Mouse (Mus musculus) olfactory bulb, adult 2 months (tissue): ENCODE measurements at regions not wholly inside any gene's neighbourhood (a gene's known extent, or its start where the extent isn't known, plus 50 kb on each side); places are given as distances from the start of the nearest gene placed in this dataset.

Source experiments
- CTCF ChIP-seq: fragments of 200-500 bp; IDR thresholded peaks from 2 replicates; pipeline ENCODE4 v1.5.1; 2012; ENCODE audit warnings: low read depth, mild to moderate bottlenecking, low read length, moderate library complexity; ENCODE audit not compliant: insufficient read depth
- POLR2A ChIP-seq: fragments of 200-500 bp; IDR thresholded peaks from 2 replicates; pipeline ENCODE4 v1.6.1; 2012; ENCODE audit warnings: mild to moderate bottlenecking, low read depth, low read length, moderate library complexity; ENCODE audit not compliant: insufficient read depth

DNA sequence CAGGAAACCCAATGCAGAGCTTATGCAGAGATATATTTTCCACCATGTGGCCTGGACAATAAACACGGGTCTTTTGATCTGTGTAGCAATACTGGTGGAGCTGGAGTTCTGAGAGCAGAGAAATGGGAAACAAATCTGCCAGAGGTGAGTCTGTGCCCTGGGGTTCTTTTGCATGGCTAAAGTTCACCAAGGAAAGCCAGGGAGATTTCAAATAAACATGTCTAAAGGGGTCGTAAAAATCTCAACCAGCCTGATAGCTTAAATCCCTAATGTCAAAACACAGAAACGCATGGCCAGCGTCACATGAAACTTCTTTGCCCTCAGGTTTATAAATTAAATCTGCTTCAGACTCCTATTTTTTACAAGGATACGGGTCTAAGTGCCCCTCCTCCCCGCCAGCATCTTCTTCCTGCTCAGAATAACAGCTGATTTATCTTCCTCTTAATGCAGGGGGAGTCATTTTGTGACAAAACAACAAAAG is 163.0 kb downstream of the Twistnb start:
- TF ChIP-seq CTCF (no peak), POLR2A (no peak)
